Mouse (Mus musculus): ENCODE data around the gene Ahr. TPM values are rescaled to one million over a fixed set of nuclear protein-coding genes. Genes with fewer than 3 reads are reported as not detected.

Ahr gene
- total and polyA plus RNA-seq, 3 experiments, result not detected

GRCm38 (mm10) chr12:35506383-35506782 is 28.5 kb downstream of the Ahr start:
- Histone ChIP-seq H3K27me3 (ENCODE audit: control insufficient read depth in 1 of 2, insufficient read depth in 2 of 2, low read length in 2 of 2) (no peaks in the 10 kb centered on the region), H3K4me1 (ENCODE audit: control insufficient read depth in 1 of 2, insufficient read depth in 2 of 2, low read length in 2 of 2) (no peaks in the 10 kb centered on the region), H3K4me3 (ENCODE audit: control insufficient read depth in 1 of 2, insufficient read depth in 1 of 2, low read depth in 2 of 2, low read length in 2 of 2) (no peak overlapping the region), H3K79me2 (ENCODE audit: control insufficient read depth, insufficient read depth, low read length, poor library complexity) (no peaks in the 10 kb centered on the region), H3K36me3 (ENCODE audit: control insufficient read depth in 1 of 2, insufficient read depth in 2 of 2, low read length in 2 of 2) (no peaks in the 10 kb centered on the region), H3K9me3 (replicated peaks; ENCODE audit: insufficient read depth, low read length) (no peaks in the 10 kb centered on the region), H3K27ac (ENCODE audit: control insufficient read depth, low read depth, low read length) (no peak overlapping the region), H3K9ac (ENCODE audit: control insufficient read depth, low read depth, low read length, poor library complexity, severe bottlenecking) (no peak overlapping the region)
- no peak for DNase-seq (ENCODE audit: low read depth, low spot score)
- TF ChIP-seq USF2 (IDR thresholded peaks at IDR 0.05; ENCODE audit: borderline replicate concordance in 1 of 2, insufficient read depth in 1 of 2, low read depth in 1 of 2, low read length in 2 of 2) (no peak), MAFK (IDR thresholded peaks at IDR 0.05; ENCODE audit: borderline replicate concordance, low read depth, low read length) (no peak), MYC (IDR thresholded peaks at IDR 0.05; ENCODE audit: low read depth, low read length) (no peak), MYB (IDR thresholded peaks at IDR 0.05; ENCODE audit: low read depth, low read length) (no peak)

GRCm38 (mm10) chr12:35504081-35504480 is 30.8 kb downstream of the Ahr start:
- DNase-seq (ENCODE audit: low read depth, low spot score), result no peak
- H3K36me3 ChIP-seq (ENCODE audit: control insufficient read depth in 1 of 2, insufficient read depth in 2 of 2, low read length in 2 of 2), result no peaks in the 10 kb centered on the region

GRCm38 (mm10) chr12:35503586-35503985 is 31.3 kb downstream of the Ahr start:
- Histone ChIP-seq H3K27me3 (ENCODE audit: control insufficient read depth in 1 of 2, insufficient read depth in 2 of 2, low read length in 2 of 2) (no peaks in the 10 kb centered on the region), H3K79me2 (ENCODE audit: control insufficient read depth, insufficient read depth, low read length, poor library complexity) (no peaks in the 10 kb centered on the region), H3K27ac (ENCODE audit: control insufficient read depth, low read depth, low read length) (no peak overlapping the region), H3K4me3 (ENCODE audit: control insufficient read depth in 1 of 2, insufficient read depth in 1 of 2, low read depth in 2 of 2, low read length in 2 of 2) (no peak overlapping the region), H3K9ac (ENCODE audit: control insufficient read depth, low read depth, low read length, poor library complexity, severe bottlenecking) (no peak overlapping the region), H3K9me3 (replicated peaks; ENCODE audit: insufficient read depth, low read length) (no peaks in the 10 kb centered on the region), H3K36me3 (ENCODE audit: control insufficient read depth in 1 of 2, insufficient read depth in 2 of 2, low read length in 2 of 2) (no peaks in the 10 kb centered on the region), H3K4me1 (ENCODE audit: control insufficient read depth in 1 of 2, insufficient read depth in 2 of 2, low read length in 2 of 2) (no peaks in the 10 kb centered on the region)
- no peak for DNase-seq (ENCODE audit: low read depth, low spot score)
- TF ChIP-seq TBP (IDR thresholded peaks at IDR 0.05; ENCODE audit: low read depth, low read length) (no peak), NELFE (IDR thresholded peaks at IDR 0.05; ENCODE audit: low read depth, low read length) (no peak), USF2 (IDR thresholded peaks at IDR 0.05; ENCODE audit: borderline replicate concordance in 1 of 2, insufficient read depth in 1 of 2, low read depth in 1 of 2, low read length in 2 of 2) (no peak), SMC3 (IDR thresholded peaks at IDR 0.05; ENCODE audit: low read depth, low read length) (no peak), POLR2A (IDR thresholded peaks at IDR 0.05; ENCODE audit: control insufficient read depth in 1 of 2, insufficient read depth in 1 of 2, low read depth in 1 of 2, low read length in 2 of 2, poor library complexity in 1 of 2) (no peak)

More at GRCm38 (mm10) chr12:35504081-35504480, 30.8 kb downstream of the Ahr start:
- no peaks in the 10 kb centered on the region for H3K9me3 ChIP-seq (replicated peaks; ENCODE audit: insufficient read depth, low read length)
- no peak overlapping the region for H3K27ac ChIP-seq (ENCODE audit: control insufficient read depth, low read depth, low read length)
- H3K4me3 ChIP-seq (ENCODE audit: control insufficient read depth in 1 of 2, insufficient read depth in 1 of 2, low read depth in 2 of 2, low read length in 2 of 2), result no peak overlapping the region
- H3K9ac ChIP-seq (ENCODE audit: control insufficient read depth, low read depth, low read length, poor library complexity, severe bottlenecking), result no peak overlapping the region
- H3K79me2 ChIP-seq (ENCODE audit: control insufficient read depth, insufficient read depth, low read length, poor library complexity), result no peaks in the 10 kb centered on the region
- no peak for TF ChIP-seq ELF1 (IDR thresholded peaks at IDR 0.05; ENCODE audit: low read depth, low read length)
- no peak for TF ChIP-seq USF2 (IDR thresholded peaks at IDR 0.05; ENCODE audit: borderline replicate concordance in 1 of 2, insufficient read depth in 1 of 2, low read depth in 1 of 2, low read length in 2 of 2)
- TF ChIP-seq POLR2AphosphoS5 (IDR thresholded peaks at IDR 0.05; ENCODE audit: borderline replicate concordance, low read depth, low read length), result no peak
- TF ChIP-seq TCF12 (IDR thresholded peaks at IDR 0.05; ENCODE audit: low read depth, low read length), result no peak
- TF ChIP-seq GABPA (IDR thresholded peaks at IDR 0.05; ENCODE audit: low read depth, low read length), result no peak
- no peak for TF ChIP-seq RAD21 (IDR thresholded peaks at IDR 0.05; ENCODE audit: low read depth, low read length)
- no peak for TF ChIP-seq CTCF (IDR thresholded peaks at IDR 0.05 in 2 of 3, conservative IDR thresholded peaks at IDR 0.05 in 1 of 3; ENCODE audit: control insufficient read depth in 1 of 3, insufficient read depth in 1 of 3, low read depth in 2 of 3, low read length in 3 of 3, poor library complexity in 1 of 3, severe bottlenecking in 1 of 3)
- TF ChIP-seq JUND (IDR thresholded peaks at IDR 0.05; ENCODE audit: low read depth, low read length), result no peak
- no peak for TF ChIP-seq SMC3 (IDR thresholded peaks at IDR 0.05; ENCODE audit: low read depth, low read length)
- TF ChIP-seq KAT2A (conservative IDR thresholded peaks at IDR 0.05; ENCODE audit: low read depth, low read length), result no peak
- TF ChIP-seq UBTF (IDR thresholded peaks at IDR 0.05; ENCODE audit: borderline replicate concordance, insufficient read depth, low read depth, low read length), result no peak
- TF ChIP-seq TAL1 (IDR thresholded peaks at IDR 0.05; ENCODE audit: low read length), result no peak
- no peak for TF ChIP-seq NELFE (IDR thresholded peaks at IDR 0.05; ENCODE audit: low read depth, low read length)
- TF ChIP-seq ZMIZ1 (IDR thresholded peaks at IDR 0.05; ENCODE audit: low read depth, low read length), result no peak
- no peak for TF ChIP-seq GATA1 (IDR thresholded peaks at IDR 0.05; ENCODE audit: low read depth, low read length)
- no peak for TF ChIP-seq USF1 (IDR thresholded peaks at IDR 0.05; ENCODE audit: low read depth, low read length)
- no peak for TF ChIP-seq MXI1 (IDR thresholded peaks at IDR 0.05; ENCODE audit: low read depth, low read length)
- TF ChIP-seq BHLHE40 (IDR thresholded peaks at IDR 0.05; ENCODE audit: borderline replicate concordance, low read depth, low read length), result no peak
- TF ChIP-seq ETS1 (IDR thresholded peaks at IDR 0.05; ENCODE audit: low read depth, low read length), result no peak
- H3K27me3 ChIP-seq (ENCODE audit: control insufficient read depth in 1 of 2, insufficient read depth in 2 of 2, low read length in 2 of 2), result no peaks in the 10 kb centered on the region
- H3K4me1 ChIP-seq (ENCODE audit: control insufficient read depth in 1 of 2, insufficient read depth in 2 of 2, low read length in 2 of 2), result no peaks in the 10 kb centered on the region

Measured in MEL (cell line).